Mouse (Mus musculus) heart, embryonic 13.5 days (tissue): ENCODE results near the gene Strn4. TPM values are rescaled to one million over a fixed set of nuclear protein-coding genes. Genes with fewer than 3 reads are reported as not detected.

Source experiments
- ATAC-seq: fragments of 200-750 bp; cut with Nextera tagmentation; 2 replicates; pipeline ENCODE4 v1.8.0; 2017; ENCODE audit warnings: moderate TSS enrichment; ENCODE audit not compliant: insufficient number of reproducible peaks, low FRiP score, low TSS enrichment; ENCODE audit errors: extremely low read depth
- H3K27ac ChIP-seq: fragments of 300-500 bp; sonication (generic); replicated peaks from 2 replicates; pipeline ENCODE4 v1.5.1; 2015; ENCODE audit warnings: moderate library complexity, mild to moderate bottlenecking, inconsistent platforms
- H3K27me3 ChIP-seq: fragments of 300-500 bp; sonication (generic); replicated peaks from 2 replicates; pipeline ENCODE4 v1.6.1; 2015; ENCODE audit warnings: mild to moderate bottlenecking, inconsistent platforms
- H3K36me3 ChIP-seq: fragments of 300-500 bp; sonication (generic); 2 replicates; pipeline ENCODE4 v1.6.1; 2015; ENCODE audit warnings: mild to moderate bottlenecking, inconsistent platforms
- H3K4me1 ChIP-seq: fragments of 300-500 bp; sonication (generic); 2 replicates; pipeline ENCODE4 v1.6.1; 2015; ENCODE audit warnings: inconsistent platforms
- H3K4me2 ChIP-seq: fragments of 300-500 bp; sonication (generic); 2 replicates; pipeline ENCODE4 v1.6.1; 2015; ENCODE audit warnings: inconsistent platforms, mild to moderate bottlenecking, moderate library complexity
- H3K4me3 ChIP-seq: fragments of 300-500 bp; sonication (generic); 2 replicates; pipeline ENCODE4 v1.5.1; 2015; ENCODE audit warnings: moderate library complexity, mild to moderate bottlenecking, inconsistent platforms
- H3K9ac ChIP-seq: fragments of 300-500 bp; sonication (generic); 2 replicates; pipeline ENCODE4 v1.6.1; 2015; ENCODE audit warnings: inconsistent platforms, mild to moderate bottlenecking, moderate library complexity
- H3K9me3 ChIP-seq: fragments of 300-500 bp; sonication (generic); 2 replicates; pipeline ENCODE4 v1.6.1; 2016; ENCODE audit warnings: inconsistent platforms
- WGBS: fragments of 180-500 bp; shearing (Covaris S2); methylation state at CpG from one replicate; pipeline ENCODE4 v1.1.7; 2015; ENCODE audit warnings: mixed read lengths; 5-methylcytosine and 5-hydroxymethylcytosine counted together
- polyA plus RNA-seq: library from polyadenylated mRNA; unstranded; fragments of >200 nt; fragmentation: Nextera tagmentation; extraction: Ambion mirVana; gene quantifications from 2 replicates; pipeline ENCODE4 v1.2.1, GENCODE M21; 2015

Gene Strn4
- polyA plus RNA-seq, 1 experiment from 2014 or later = 81.1 TPM

- Histone ChIP-seq H3K9ac (peak overlapping the region; percentile 94), H3K36me3 (peaks cover 58% of the 10 kb centered on the region), H3K4me1 (peaks cover 43% of the 10 kb centered on the region), H3K27me3 (no peaks in the 10 kb centered on the region), H3K27ac (peak overlapping the region; percentile 88), H3K4me3 (peak overlapping the region; percentile 76), H3K9me3 (no peaks in the 10 kb centered on the region), H3K4me2 (peak overlapping the region; percentile 99)
- WGBS = 2% methylated on average over 33 of the region's 33 CpGs
- no peak for ATAC-seq
Observed at GRCm38 (mm10) chr7:16843441-16844171, 27.9 kb downstream of the Strn4 start.

- H3K4me2 ChIP-seq = peak overlapping the region; percentile 99
- H3K4me3 ChIP-seq = peak overlapping the region; percentile 76
- no peak for ATAC-seq
- H3K27ac ChIP-seq = peak overlapping the region; percentile 88
- H3K4me1 ChIP-seq = peaks cover 43% of the 10 kb centered on the region
- H3K9me3 ChIP-seq = no peaks in the 10 kb centered on the region
- no peaks in the 10 kb centered on the region for H3K27me3 ChIP-seq
- H3K36me3 ChIP-seq = peaks cover 58% of the 10 kb centered on the region
- peak overlapping the region; percentile 94 for H3K9ac ChIP-seq
- 40% methylated on average over 3 of the region's 3 CpGs for WGBS
Observed at GRCm38 (mm10) chr7:16844696-16845071, 29.0 kb downstream of the Strn4 start.

GRCm38 (mm10) chr7:16845072-16845819 is 29.6 kb downstream of the Strn4 start:
- Histone ChIP-seq H3K9ac (peak overlapping the region; percentile 94), H3K9me3 (no peaks in the 10 kb centered on the region), H3K36me3 (peaks cover 58% of the 10 kb centered on the region), H3K27me3 (no peaks in the 10 kb centered on the region), H3K4me3 (peak overlapping the region; percentile 76), H3K27ac (peak overlapping the region; percentile 88), H3K4me1 (peaks cover 43% of the 10 kb centered on the region), H3K4me2 (peak overlapping the region; percentile 99)
- ATAC-seq = no peak
- 34% methylated on average over 14 of the region's 14 CpGs for WGBS

- no peak for ATAC-seq
- H3K27ac ChIP-seq = peak overlapping the region; percentile 88
- H3K27me3 ChIP-seq = no peaks in the 10 kb centered on the region
- H3K36me3 ChIP-seq = peaks cover 58% of the 10 kb centered on the region
- peak overlapping the region; percentile 94 for H3K9ac ChIP-seq
- peaks cover 43% of the 10 kb centered on the region for H3K4me1 ChIP-seq
- peak overlapping the region; percentile 76 for H3K4me3 ChIP-seq
- H3K4me2 ChIP-seq = peak overlapping the region; percentile 99
- no peaks in the 10 kb centered on the region for H3K9me3 ChIP-seq
- WGBS = 36% methylated on average over 10 of the region's 10 CpGs
Observed at GRCm38 (mm10) chr7:16845820-16846167, 30.1 kb downstream of the Strn4 start.

- Histone ChIP-seq H3K9ac (no peak overlapping the region), H3K36me3 (peaks cover 55% of the 10 kb centered on the region), H3K9me3 (no peaks in the 10 kb centered on the region), H3K4me1 (peaks cover 34% of the 10 kb centered on the region), H3K27me3 (no peaks in the 10 kb centered on the region), H3K27ac (no peak overlapping the region), H3K4me3 (no peak overlapping the region), H3K4me2 (no peak overlapping the region)
- ATAC-seq = no peak
- WGBS = 93% methylated on average over 5 of the region's 5 CpGs
Observed at GRCm38 (mm10) chr7:16846775-16847174, 31.1 kb downstream of the Strn4 start.

- 81% methylated on average over 19 of the region's 19 CpGs for WGBS
- H3K9me3 ChIP-seq = no peaks in the 10 kb centered on the region
- no peak for ATAC-seq
- H3K9ac ChIP-seq = no peak overlapping the region
- no peak overlapping the region for H3K4me2 ChIP-seq
- H3K27ac ChIP-seq = no peak overlapping the region
- H3K27me3 ChIP-seq = no peaks in the 10 kb centered on the region
- H3K4me3 ChIP-seq = no peak overlapping the region
- H3K36me3 ChIP-seq = peaks cover 60% of the 10 kb centered on the region
- H3K4me1 ChIP-seq = peaks cover 29% of the 10 kb centered on the region
Observed at GRCm38 (mm10) chr7:16847507-16847906, 31.8 kb downstream of the Strn4 start.

GRCm38 (mm10) chr7:16848579-16848978 is 32.9 kb downstream of the Strn4 start:
- no peaks in the 10 kb centered on the region for H3K27me3 ChIP-seq
- ATAC-seq = no peak
- no peak overlapping the region for H3K9ac ChIP-seq
- no peak overlapping the region for H3K27ac ChIP-seq
- H3K36me3 ChIP-seq = peaks cover 71% of the 10 kb centered on the region
- H3K4me2 ChIP-seq = no peak overlapping the region
- 42% methylated on average over 17 of the region's 17 CpGs for WGBS
- no peak overlapping the region for H3K4me3 ChIP-seq
- H3K4me1 ChIP-seq = peaks cover 25% of the 10 kb centered on the region
- no peaks in the 10 kb centered on the region for H3K9me3 ChIP-seq

GRCm38 (mm10) chr7:16851636-16852035 is 35.9 kb downstream of the Strn4 start:
- WGBS = 87% methylated on average over 4 of the region's 4 CpGs
- H3K4me2 ChIP-seq = no peak overlapping the region
- H3K36me3 ChIP-seq = peaks cover 94% of the 10 kb centered on the region

GRCm38 (mm10) chr7:16853302-16853831 is 37.7 kb downstream of the Strn4 start:
- H3K27me3 ChIP-seq = no peaks in the 10 kb centered on the region

More at GRCm38 (mm10) chr7:16851636-16852035, 35.9 kb downstream of the Strn4 start:
- no peak overlapping the region for H3K27ac ChIP-seq
- H3K27me3 ChIP-seq = no peaks in the 10 kb centered on the region
- no peaks in the 10 kb centered on the region for H3K9me3 ChIP-seq
- no peaks in the 10 kb centered on the region for H3K4me1 ChIP-seq
- no peak for ATAC-seq
- H3K4me3 ChIP-seq = no peak overlapping the region
- H3K9ac ChIP-seq = no peak overlapping the region

GRCm38 (mm10) chr7:16858336-16858735 is 42.6 kb downstream of the Strn4 start:
- Histone ChIP-seq H3K36me3 (peaks cover 96% of the 10 kb centered on the region), H3K4me2 (no peak overlapping the region), H3K9ac (no peak overlapping the region), H3K27ac (no peak overlapping the region), H3K27me3 (no peaks in the 10 kb centered on the region), H3K9me3 (no peaks in the 10 kb centered on the region), H3K4me3 (no peak overlapping the region), H3K4me1 (no peaks in the 10 kb centered on the region)
- no peak for ATAC-seq
- 29% methylated on average over 17 of the region's 17 CpGs for WGBS

More at GRCm38 (mm10) chr7:16853302-16853831, 37.7 kb downstream of the Strn4 start:
- no peaks in the 10 kb centered on the region for H3K9me3 ChIP-seq
- no peak for ATAC-seq
- peaks cover 95% of the 10 kb centered on the region for H3K36me3 ChIP-seq
- H3K9ac ChIP-seq = no peak overlapping the region
- H3K4me3 ChIP-seq = no peak overlapping the region
- WGBS = 74% methylated on average over 14 of the region's 14 CpGs
- no peak overlapping the region for H3K4me2 ChIP-seq
- no peaks in the 10 kb centered on the region for H3K4me1 ChIP-seq
- no peak overlapping the region for H3K27ac ChIP-seq

- Histone ChIP-seq H3K36me3 (peaks cover 96% of the 10 kb centered on the region), H3K27ac (no peak overlapping the region), H3K9me3 (no peaks in the 10 kb centered on the region), H3K4me3 (no peak overlapping the region), H3K4me1 (no peaks in the 10 kb centered on the region), H3K27me3 (no peaks in the 10 kb centered on the region), H3K4me2 (no peak overlapping the region), H3K9ac (no peak overlapping the region)
- ATAC-seq = no peak
- 36% methylated on average over 5 of the region's 5 CpGs for WGBS
Observed at GRCm38 (mm10) chr7:16859902-16860651, 44.4 kb downstream of the Strn4 start.
